Mouse (Mus musculus): Measurements from ENCODE around the gene Swt1. TPM values are rescaled to one million over a fixed set of nuclear protein-coding genes. Genes with fewer than 3 reads are reported as not detected.
"Not testable (repeated sequence)": the region's sequence is repeated elsewhere in the genome, so short reads cannot be mapped to it uniquely, and the experiment has no call there.

The Swt1 gene
- 23.6 and 27.8 TPM in 2 replicates for polyA plus RNA-seq (2014; fragmentation: Nextera tagmentation; extraction: Ambion mirVana)

DNA sequence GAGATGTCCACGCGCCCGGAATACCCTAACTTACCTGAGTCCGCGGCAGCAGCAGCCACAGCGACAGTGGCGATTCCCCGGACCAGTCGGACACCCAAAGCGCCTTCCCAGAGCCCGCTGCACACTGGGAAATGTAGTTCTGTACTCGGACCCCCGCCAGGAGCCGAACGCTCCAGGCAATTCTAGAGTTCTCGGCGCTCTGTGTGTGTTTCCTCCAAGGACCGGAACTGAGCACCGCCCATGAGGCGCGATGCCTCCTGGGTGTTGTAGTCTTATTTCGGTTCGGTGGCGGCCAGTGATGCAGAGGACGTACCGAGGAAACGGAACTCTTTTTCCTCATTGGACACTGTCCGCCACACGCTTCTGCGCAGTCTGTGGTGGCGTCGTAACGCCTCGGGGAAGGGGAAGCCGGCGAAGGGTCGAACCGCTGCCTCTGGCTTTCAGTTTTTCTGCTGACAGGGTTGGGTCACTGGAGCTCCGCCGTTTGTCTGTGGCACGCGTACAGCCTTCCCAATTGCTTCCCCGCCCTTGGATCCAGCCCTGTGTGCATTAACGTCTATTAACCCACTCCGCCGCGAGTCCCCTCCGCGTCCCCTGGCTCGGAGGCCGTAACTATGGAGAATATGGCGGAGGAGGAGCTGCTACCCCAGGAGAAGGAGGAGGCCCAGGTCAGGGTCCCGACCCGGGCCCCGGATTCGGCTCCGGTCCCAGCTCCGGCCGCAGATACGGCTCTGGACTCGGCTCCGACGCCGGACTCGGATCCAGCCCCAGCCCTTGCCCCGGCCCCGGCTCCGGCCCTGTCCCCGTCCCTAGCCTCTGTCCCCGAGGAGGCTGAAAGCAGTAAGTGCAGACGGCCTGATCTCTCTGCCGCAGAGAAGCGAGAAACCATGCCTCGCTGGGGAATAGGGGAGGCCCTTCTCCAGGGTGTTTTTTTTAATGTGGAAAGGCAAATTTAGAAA, at the start of gene Swt1, which contains the start of gene Trmt1l:
TSS of gene Swt1 (minus strand) at position 193 of the 959 bp plus-strand sequence.
TSS of gene Trmt1l (plus strand) at position 280 of the 959 bp plus-strand sequence.
- peak within 1 kb of the TSS; percentile 53 for H3K4me2 ChIP-seq
- peak within 1 kb of the TSS; percentile 85 for H3K4me3 ChIP-seq (ENCODE audit: low read depth, low read length)
- H3K36me3 ChIP-seq (ENCODE audit: control insufficient read depth, insufficient read depth, low read length), result no peaks in the 10 kb centered on the region
- H3K9me3 ChIP-seq (ENCODE audit: control insufficient read depth, low read length), result no peaks in the 10 kb centered on the region
- H3K9ac ChIP-seq (ENCODE audit: low read length), result peak within 1 kb of the TSS; percentile 96
- peaks cover 13% of the 10 kb centered on the region for H3K4me1 ChIP-seq (ENCODE audit: control insufficient read depth, insufficient read depth, low read length)
- no peaks in the 10 kb centered on the region for H3K27me3 ChIP-seq (ENCODE audit: control insufficient read depth, insufficient read depth, low read length)
- H3K27ac ChIP-seq (ENCODE audit: low read depth, low read length), result peak within 1 kb of the TSS; percentile 93
- WGBS, result under 1% methylated on average over 74 of the region's 74 CpGs
- peak; percentile 99 for DNase-seq (ENCODE audit: low spot score, missing footprints)
- ATAC-seq (ENCODE audit: low FRiP score), result peak; percentile 99

DNA sequence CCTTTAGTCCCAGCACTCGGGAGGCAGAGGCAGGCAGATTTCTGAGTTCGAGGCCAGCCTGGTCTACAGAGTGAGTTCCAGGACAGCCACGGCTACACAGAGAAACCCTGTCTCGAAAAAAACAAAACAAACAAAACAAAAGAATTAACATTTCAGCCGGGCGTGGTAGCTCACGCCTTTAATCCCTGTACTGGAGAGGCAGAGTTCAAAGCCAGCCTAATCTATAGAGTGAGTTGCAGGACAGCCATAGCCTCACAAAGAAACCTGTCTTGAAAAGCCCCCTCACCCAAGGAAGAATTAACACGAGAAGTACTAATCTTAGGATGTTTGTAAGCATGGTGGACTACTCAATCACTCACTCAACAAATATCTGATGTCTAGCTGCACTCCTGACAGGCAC, 44.1 kb upstream of the Swt1 start:
- not testable (repeated sequence) for H3K9me3 ChIP-seq (ENCODE audit: control insufficient read depth, low read length); H3K27me3 ChIP-seq (ENCODE audit: control insufficient read depth, insufficient read depth, low read length); H3K9ac ChIP-seq (ENCODE audit: low read length); H3K4me3 ChIP-seq (ENCODE audit: low read depth, low read length); DNase-seq (ENCODE audit: low spot score, missing footprints); H3K4me1 ChIP-seq (ENCODE audit: control insufficient read depth, insufficient read depth, low read length); H3K4me2 ChIP-seq; H3K27ac ChIP-seq (ENCODE audit: low read depth, low read length); ATAC-seq (ENCODE audit: low FRiP score)
- peaks cover 23% of the 10 kb centered on the region; the same call in 1 of the 2 replicates for H3K36me3 ChIP-seq (ENCODE audit: control insufficient read depth, insufficient read depth, low read length)
- WGBS, result 91% methylated on average over 8 of the region's 8 CpGs

DNA sequence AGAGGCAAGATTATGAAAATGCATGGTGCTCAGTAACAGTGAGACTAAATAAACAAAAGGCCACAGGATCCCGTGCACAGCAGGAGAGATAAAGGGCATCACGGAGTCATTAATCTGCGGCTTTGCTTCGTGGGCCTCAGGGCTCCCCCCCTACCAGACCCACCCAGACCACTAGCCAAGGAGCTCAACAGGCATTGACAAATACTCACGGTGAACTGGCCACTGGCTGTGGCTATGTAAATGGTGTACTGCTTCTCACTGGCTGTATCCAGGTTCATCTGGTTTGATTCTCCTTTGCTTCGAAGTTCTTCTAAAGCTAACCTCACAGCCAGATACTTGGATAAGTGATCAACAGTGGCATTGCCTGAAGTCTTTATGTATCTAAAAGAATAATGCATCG, 43.2 kb upstream of the Swt1 start:
- Histone ChIP-seq H3K27me3 (ENCODE audit: control insufficient read depth, insufficient read depth, low read length) (no peaks in the 10 kb centered on the region), H3K27ac (ENCODE audit: low read depth, low read length) (no peak overlapping the region), H3K4me2 (no peak overlapping the region), H3K4me3 (ENCODE audit: low read depth, low read length) (no peak overlapping the region), H3K4me1 (ENCODE audit: control insufficient read depth, insufficient read depth, low read length) (no peaks in the 10 kb centered on the region), H3K9ac (ENCODE audit: low read length) (no peak overlapping the region), H3K36me3 (ENCODE audit: control insufficient read depth, insufficient read depth, low read length) (peaks cover 23% of the 10 kb centered on the region; the same call in 1 of the 2 replicates), H3K9me3 (ENCODE audit: control insufficient read depth, low read length) (no peaks in the 10 kb centered on the region)
- WGBS, result 60% methylated on average over 7 of the region's 7 CpGs
- DNase-seq (ENCODE audit: low spot score, missing footprints) (no peak), ATAC-seq (ENCODE audit: low FRiP score) (no peak)

DNA sequence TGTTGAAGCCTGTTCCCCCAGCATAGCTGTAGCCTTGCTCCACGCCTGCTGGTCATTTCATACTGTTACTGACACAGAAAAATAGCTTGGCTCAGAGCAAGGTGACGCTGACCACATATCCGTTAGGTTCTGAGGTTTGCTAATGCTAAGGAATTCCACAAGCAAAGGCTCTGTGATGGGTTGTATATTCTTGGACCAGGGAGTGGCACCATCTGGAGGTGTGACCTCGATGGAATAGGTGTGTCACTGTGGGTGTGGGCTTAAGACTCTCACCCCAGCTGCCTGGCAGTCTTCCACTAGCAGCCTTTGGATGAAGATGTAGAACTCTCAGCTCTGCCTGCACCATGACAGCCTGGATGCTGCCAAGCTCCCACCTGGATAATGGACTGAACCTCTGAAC, 38.3 kb upstream of the Swt1 start:
- no peak overlapping the region for H3K27ac ChIP-seq (ENCODE audit: low read depth, low read length)
- H3K4me2 ChIP-seq, result no peak overlapping the region
- H3K36me3 ChIP-seq (ENCODE audit: control insufficient read depth, insufficient read depth, low read length), result peaks cover 8% of the 10 kb centered on the region; the same call in 1 of the 2 replicates
- 89% methylated on average over 4 of the region's 4 CpGs for WGBS
- ATAC-seq (ENCODE audit: low FRiP score) (no peak), DNase-seq (ENCODE audit: low spot score, missing footprints) (no peak)
- no peaks in the 10 kb centered on the region for H3K27me3 ChIP-seq (ENCODE audit: control insufficient read depth, insufficient read depth, low read length)
- H3K9me3 ChIP-seq (ENCODE audit: control insufficient read depth, low read length), result no peaks in the 10 kb centered on the region
- no peaks in the 10 kb centered on the region for H3K4me1 ChIP-seq (ENCODE audit: control insufficient read depth, insufficient read depth, low read length)
- no peak overlapping the region for H3K4me3 ChIP-seq (ENCODE audit: low read depth, low read length)
- H3K9ac ChIP-seq (ENCODE audit: low read length), result no peak overlapping the region

DNA sequence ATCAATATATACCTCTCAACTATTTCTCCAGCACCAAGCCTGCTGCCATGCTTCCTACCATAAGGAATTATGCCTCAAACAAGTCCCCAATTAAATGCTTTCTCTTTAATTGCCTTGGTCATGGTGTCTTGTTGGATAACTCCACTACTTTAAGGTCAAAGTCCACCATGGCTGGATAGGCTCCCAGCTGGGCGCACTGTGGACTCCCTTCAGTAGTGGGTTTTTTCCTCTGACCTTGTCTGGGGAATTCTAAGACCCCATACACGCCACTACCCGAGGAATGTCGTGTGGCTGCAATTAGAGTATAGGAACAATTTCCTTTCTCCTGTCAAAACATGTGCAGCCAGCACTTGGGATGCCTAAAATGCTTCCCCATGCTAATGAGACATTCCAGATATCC, 36.7 kb upstream of the Swt1 start:
- no peaks in the 10 kb centered on the region for H3K9me3 ChIP-seq (ENCODE audit: control insufficient read depth, low read length)
- no peak overlapping the region for H3K9ac ChIP-seq (ENCODE audit: low read length)
- no peak overlapping the region for H3K4me2 ChIP-seq
- WGBS, result 67% methylated on average over 4 of the region's 4 CpGs
- H3K4me1 ChIP-seq (ENCODE audit: control insufficient read depth, insufficient read depth, low read length), result no peaks in the 10 kb centered on the region
- H3K27me3 ChIP-seq (ENCODE audit: control insufficient read depth, insufficient read depth, low read length), result no peaks in the 10 kb centered on the region
- DNase-seq (ENCODE audit: low spot score, missing footprints), result no peak
- H3K4me3 ChIP-seq (ENCODE audit: low read depth, low read length), result no peak overlapping the region
- ATAC-seq (ENCODE audit: low FRiP score), result no peak
- no peak overlapping the region for H3K27ac ChIP-seq (ENCODE audit: low read depth, low read length)
- H3K36me3 ChIP-seq (ENCODE audit: control insufficient read depth, insufficient read depth, low read length), result peaks cover 3% of the 10 kb centered on the region; the same call in 1 of the 2 replicates

DNA sequence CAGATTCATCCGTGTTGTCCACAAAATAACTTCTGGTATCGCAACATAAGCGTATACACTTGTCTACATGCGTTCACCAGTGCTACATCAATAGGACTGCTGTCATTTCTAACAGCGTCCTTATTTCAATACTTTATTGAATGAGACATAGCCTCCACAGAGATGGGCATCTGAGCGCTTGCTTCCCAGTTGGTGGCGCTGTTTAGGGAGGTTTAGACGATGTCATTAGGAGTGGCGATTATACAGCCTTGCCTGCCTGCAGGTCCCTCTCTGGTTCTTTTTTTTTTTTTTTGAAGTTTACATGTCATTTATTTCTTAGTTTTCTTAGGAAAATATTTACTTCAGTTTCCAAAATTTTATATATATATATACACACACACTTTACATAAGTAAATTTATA, 33.0 kb upstream of the Swt1 start:
- peaks cover 2% of the 10 kb centered on the region; the same call in 1 of the 2 replicates for H3K36me3 ChIP-seq (ENCODE audit: control insufficient read depth, insufficient read depth, low read length)
- no peak for DNase-seq (ENCODE audit: low spot score, missing footprints)
- no peak overlapping the region for H3K4me3 ChIP-seq (ENCODE audit: low read depth, low read length)
- WGBS, result 81% methylated on average over 9 of the region's 9 CpGs
- H3K9me3 ChIP-seq (ENCODE audit: control insufficient read depth, low read length), result no peaks in the 10 kb centered on the region
- no peaks in the 10 kb centered on the region for H3K4me1 ChIP-seq (ENCODE audit: control insufficient read depth, insufficient read depth, low read length)
- no peak overlapping the region for H3K27ac ChIP-seq (ENCODE audit: low read depth, low read length)
- H3K27me3 ChIP-seq (ENCODE audit: control insufficient read depth, insufficient read depth, low read length), result no peaks in the 10 kb centered on the region
- ATAC-seq (ENCODE audit: low FRiP score), result 0 out of 2 replicates have a peak, but pooled peaks have one; percentile 14
- no peak overlapping the region for H3K4me2 ChIP-seq
- H3K9ac ChIP-seq (ENCODE audit: low read length), result no peak overlapping the region

DNA sequence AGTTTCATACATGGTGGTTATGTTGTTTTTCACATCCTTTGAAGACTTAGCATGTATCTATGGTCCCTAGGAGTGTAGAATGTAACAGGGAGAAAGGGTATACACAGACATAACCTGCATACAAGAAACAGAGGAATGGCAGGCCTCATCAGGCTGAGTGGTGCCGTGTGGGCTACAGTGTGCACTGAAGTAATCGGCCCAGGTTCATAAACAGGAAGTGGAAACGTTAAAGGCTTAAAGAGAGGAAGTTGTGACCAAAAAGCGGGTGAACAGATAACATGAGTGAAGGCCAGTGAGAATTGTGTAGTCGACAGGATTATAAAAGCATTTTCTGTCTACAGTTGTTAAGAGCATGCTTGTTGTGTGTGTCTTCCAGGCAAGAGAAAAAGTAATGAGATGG, 28.8 kb upstream of the Swt1 start:
- Histone ChIP-seq H3K4me2 (no peak overlapping the region), H3K9me3 (ENCODE audit: control insufficient read depth, low read length) (no peaks in the 10 kb centered on the region), H3K4me3 (ENCODE audit: low read depth, low read length) (no peak overlapping the region), H3K4me1 (ENCODE audit: control insufficient read depth, insufficient read depth, low read length) (no peaks in the 10 kb centered on the region), H3K27ac (ENCODE audit: low read depth, low read length) (no peak overlapping the region), H3K36me3 (ENCODE audit: control insufficient read depth, insufficient read depth, low read length) (peaks cover 8% of the 10 kb centered on the region), H3K9ac (ENCODE audit: low read length) (no peak overlapping the region), H3K27me3 (ENCODE audit: control insufficient read depth, insufficient read depth, low read length) (no peaks in the 10 kb centered on the region)
- ATAC-seq (ENCODE audit: low FRiP score), result no peak
- WGBS, result 89% methylated on average over 5 of the region's 5 CpGs
- DNase-seq (ENCODE audit: low spot score, missing footprints), result no peak

DNA sequence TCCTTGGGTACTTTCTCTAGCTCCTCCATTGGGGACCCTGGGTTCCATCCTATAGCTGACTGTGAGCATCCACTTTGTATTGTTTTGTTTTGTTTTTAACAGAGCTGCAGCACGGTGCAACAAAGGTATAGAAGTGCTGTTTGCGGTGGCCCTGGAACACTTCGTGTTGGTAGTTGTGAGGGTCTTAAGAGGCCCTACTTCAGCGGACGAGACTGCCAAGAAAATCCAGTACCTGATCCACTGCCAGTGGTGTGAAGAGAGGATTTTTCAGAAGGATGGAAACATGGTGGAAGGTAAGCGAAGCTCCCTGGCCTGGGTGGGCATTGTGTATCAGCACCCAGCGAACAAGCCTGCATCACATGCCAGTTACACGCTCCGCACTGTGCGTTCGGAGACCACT, 23.7 kb upstream of the Swt1 start:
- 96% methylated on average over 11 of the region's 11 CpGs for WGBS
- ATAC-seq (ENCODE audit: low FRiP score) (no peak), DNase-seq (ENCODE audit: low spot score, missing footprints) (peak; percentile 79)
- Histone ChIP-seq H3K9me3 (ENCODE audit: control insufficient read depth, low read length) (no peaks in the 10 kb centered on the region), H3K9ac (ENCODE audit: low read length) (no peak overlapping the region), H3K4me1 (ENCODE audit: control insufficient read depth, insufficient read depth, low read length) (no peaks in the 10 kb centered on the region), H3K4me3 (ENCODE audit: low read depth, low read length) (no peak overlapping the region), H3K27ac (ENCODE audit: low read depth, low read length) (no peak overlapping the region), H3K36me3 (ENCODE audit: control insufficient read depth, insufficient read depth, low read length) (peaks cover 15% of the 10 kb centered on the region), H3K27me3 (ENCODE audit: control insufficient read depth, insufficient read depth, low read length) (no peaks in the 10 kb centered on the region), H3K4me2 (no peak overlapping the region)

DNA sequence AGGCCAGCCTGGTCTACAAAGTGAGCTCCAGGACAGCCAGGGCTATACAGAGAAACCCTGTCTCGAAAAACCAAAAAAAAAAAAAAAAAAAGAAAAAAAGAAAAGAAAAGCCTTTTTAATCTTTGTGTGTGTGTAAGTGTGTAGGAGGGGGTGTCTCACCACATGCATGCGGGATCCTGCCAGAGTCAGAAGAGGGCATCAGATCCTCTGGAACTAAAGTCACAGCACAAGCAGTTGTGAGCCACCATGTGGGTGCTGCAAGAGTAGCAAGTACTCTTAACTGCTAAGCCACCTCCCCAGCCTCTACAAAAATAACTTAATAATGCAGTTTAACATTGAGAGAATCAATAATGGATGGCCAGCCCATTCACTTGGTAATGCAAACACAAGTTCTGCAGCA, 22.6 kb upstream of the Swt1 start:
- DNase-seq (ENCODE audit: low spot score, missing footprints), result no peak
- no peaks in the 10 kb centered on the region for H3K27me3 ChIP-seq (ENCODE audit: control insufficient read depth, insufficient read depth, low read length)
- H3K4me1 ChIP-seq (ENCODE audit: control insufficient read depth, insufficient read depth, low read length), result no peaks in the 10 kb centered on the region
- no peak overlapping the region for H3K9ac ChIP-seq (ENCODE audit: low read length)
- 100% methylated on average over 1 of the region's 2 CpGs for WGBS
- no peaks in the 10 kb centered on the region for H3K9me3 ChIP-seq (ENCODE audit: control insufficient read depth, low read length)
- no peak for ATAC-seq (ENCODE audit: low FRiP score)
- H3K36me3 ChIP-seq (ENCODE audit: control insufficient read depth, insufficient read depth, low read length), result peaks cover 15% of the 10 kb centered on the region
- no peak overlapping the region for H3K27ac ChIP-seq (ENCODE audit: low read depth, low read length)
- no peak overlapping the region for H3K4me3 ChIP-seq (ENCODE audit: low read depth, low read length)
- no peak overlapping the region for H3K4me2 ChIP-seq

All from midbrain, embryonic 11.5 days (tissue).